Mouse (Mus musculus): ENCODE data around the gene Idnk. TPM values are rescaled to one million over a fixed set of nuclear protein-coding genes. Genes with fewer than 3 reads are reported as not detected.

Idnk gene
- polyA plus RNA-seq (2012; rRNA removed), result 36.8 and 45.0 TPM in 2 replicates

DNA sequence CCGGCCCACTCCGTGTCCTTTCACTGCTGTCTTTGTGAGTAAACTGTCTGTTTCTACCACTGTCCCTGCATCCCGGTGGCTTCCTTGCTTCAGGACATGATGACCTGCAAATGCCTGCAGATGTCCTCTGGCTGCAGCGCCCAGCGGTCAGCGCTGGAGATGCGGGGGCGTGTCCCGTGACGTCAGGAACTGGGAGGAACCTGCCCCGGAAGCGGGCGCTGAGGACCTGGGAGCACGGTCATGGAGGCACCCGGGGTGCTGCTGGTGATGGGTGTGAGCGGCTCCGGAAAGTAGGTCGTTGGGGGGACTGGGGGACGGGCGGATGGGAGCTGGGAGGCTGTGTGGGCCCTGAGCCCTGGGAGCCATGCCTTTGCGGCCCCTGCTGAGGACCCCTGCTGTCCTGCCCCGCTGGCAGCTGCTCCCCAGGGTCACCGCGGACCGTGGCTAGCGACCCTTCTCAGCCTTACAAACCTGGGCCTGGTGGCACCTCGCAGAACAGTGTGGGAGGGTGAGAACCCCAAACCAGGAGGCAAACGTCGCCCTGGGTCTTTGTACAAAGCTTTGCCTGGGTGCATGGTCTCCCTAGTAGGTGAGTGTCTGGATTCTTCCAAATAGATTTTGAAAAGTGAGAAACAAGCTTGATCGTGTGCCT lies at the start of gene Idnk:
Idnk (plus strand) TSS at position 203 of the 652 bp plus-strand sequence.
- under 1% methylated on average over 30 of the region's 30 CpGs for WGBS

DNA sequence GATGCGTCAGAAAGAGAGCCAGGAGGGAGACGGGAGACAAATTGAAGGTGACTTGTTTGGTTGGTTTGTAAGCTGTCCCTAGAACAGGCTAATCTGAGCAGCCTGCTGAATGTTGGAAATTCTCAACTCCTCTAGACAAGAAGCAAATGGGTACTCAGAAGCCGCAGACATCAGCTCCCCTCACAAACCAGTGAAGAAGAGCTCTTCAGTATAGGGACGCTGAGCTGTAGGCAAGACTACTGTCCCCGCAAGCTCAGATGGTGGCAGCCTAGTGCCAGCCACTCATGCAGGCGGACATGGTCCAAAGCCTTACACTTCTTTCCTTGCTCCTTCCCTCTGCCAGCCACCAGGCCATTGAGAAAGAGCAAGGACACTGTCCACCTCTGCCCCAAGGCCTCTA lies 46.1 kb upstream of the Idnk start:
- 96% methylated on average over 6 of the region's 6 CpGs for WGBS
- no peak for DNase-seq (ENCODE audit: low read depth, low spot score)

More for the DNA sequence above, at the start of gene Idnk:
- peak; percentile 55 for DNase-seq (ENCODE audit: low read depth, low spot score)

DNA sequence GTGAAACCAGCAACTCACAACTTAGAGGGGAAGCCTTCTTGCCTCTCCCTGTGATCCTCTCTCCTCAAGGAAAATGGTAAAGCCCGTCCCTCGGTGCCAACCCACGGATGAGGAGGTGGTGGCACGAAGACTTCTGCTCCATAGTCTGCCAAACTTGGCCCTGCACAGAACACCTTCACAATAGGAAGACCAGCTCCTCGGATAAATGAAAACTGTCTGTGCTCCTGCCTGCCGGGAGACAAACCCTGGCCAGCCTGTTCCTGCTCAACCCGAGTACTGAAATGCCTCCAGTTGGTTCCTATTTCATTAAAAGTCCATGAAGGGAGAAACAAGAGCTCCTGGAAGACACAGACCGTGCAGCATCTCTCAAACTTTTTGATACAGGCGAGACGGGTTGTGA lies 45.3 kb upstream of the Idnk start:
- no peak for DNase-seq (ENCODE audit: low read depth, low spot score)
- WGBS, result 57% methylated on average over 10 of the region's 10 CpGs

DNA sequence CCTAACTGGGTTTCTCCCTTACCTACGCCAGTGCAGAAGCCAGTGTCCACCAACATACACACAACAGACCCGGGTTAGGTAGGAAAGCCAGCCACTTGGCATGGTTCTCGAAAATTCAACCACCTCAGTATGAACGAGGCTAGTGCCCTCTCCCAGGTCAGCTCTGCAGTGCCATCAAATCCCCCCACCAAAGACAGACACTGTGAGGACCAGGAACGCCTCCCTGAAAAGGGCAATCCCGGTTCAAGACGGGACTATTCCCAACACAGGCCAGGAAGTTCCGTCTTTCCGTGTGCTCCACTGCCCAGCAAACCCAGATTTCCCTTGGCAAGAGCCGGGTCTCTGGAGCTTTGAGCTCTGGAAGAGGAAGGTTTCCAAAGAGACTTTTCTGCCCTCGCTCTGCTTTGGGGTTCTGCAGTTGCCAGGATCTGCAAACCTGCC lies 44.8 kb upstream of the Idnk start:
- WGBS, result 8% methylated on average over 11 of the region's 11 CpGs
- DNase-seq (ENCODE audit: low read depth, low spot score), result no peak

DNA sequence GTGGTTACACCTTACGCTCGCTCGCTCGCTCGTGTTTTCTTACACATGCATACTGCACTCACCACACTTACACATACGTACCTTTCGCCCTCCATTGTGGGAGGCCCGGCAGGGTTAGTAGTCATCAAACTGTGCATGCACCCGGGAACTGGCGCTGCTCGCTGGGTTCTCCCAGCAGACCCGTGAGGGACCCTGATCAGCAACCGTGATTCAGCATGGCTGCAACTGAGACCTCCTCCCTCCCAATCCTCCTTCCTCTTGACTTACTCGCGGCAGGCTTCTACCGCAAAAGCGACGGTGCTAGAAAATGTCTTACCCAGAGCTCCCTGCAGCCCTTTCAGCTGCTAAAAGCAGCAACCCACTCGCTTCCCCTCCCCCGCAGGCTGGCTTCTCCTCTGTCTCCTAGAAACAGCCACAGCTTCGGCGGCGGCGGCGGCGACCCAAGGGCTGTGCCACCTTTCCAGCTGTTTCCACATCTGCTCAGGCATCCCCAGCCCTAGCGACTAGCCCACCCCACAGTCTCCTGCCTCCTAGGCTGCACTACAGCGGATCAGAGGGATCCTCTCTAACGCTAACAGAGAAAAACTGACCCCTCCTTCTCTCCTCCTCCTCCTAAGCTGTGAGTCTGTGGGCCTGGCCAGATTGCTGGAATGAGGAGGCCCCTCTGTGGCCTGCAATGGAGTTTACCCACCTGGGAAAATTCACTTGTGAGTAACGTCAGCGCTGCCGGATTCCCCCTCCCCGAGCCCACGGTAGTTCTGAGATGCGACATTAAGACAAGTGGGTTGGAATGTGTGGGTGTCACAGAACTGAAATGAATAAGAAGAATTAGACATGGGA lies 44.2 kb upstream of the Idnk start, which contains the start of gene Klhl3:
Klhl3 (minus strand) TSS at position 532 of the 840 bp plus-strand sequence.
- 5% methylated on average over 35 of the region's 35 CpGs for WGBS
- DNase-seq (ENCODE audit: low read depth, low spot score), result no peak

DNA sequence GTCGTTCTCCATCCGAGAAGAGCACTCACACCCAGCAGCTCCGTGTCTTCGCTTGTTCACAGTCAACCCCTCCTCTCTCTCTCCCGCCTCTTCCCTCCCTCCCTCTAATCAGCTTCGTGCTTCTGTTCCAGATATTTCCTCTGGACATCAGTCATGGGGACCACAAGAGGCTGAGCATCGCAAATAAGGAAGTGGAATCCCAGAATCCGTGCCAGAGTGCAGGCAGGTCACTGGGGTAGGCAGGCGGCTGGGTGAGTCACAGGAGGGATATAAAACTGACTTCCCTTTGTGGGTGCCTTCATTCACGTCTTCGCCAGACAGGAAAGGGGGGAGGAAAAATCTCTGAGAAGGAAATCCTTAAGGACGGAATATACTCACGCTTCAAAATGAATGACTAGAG lies 42.2 kb upstream of the Idnk start:
- 4% methylated on average over 13 of the region's 13 CpGs for WGBS
- no peak for DNase-seq (ENCODE audit: low read depth, low spot score)

DNA sequence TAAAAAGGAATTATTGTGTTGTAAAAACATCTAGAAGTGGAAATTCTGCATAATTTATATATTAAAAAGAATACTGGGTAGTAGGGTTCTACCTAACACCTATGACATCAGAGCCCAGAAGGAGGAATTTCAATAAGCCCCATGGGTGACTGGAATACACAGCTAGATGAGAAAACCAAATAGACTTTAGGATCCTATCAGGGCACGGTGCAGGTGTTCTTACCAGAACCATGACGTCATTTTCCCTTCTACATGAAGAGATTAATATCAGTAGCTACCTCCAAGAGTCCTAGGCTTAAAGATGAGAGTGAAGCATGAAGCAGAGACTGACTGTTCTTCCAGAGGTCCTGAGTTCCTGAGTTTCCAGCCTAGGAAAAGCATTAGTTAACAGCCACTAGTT lies 40.6 kb upstream of the Idnk start:
- 79% methylated on average over 2 of the region's 2 CpGs for WGBS
- DNase-seq (ENCODE audit: low read depth, low spot score), result no peak

DNA sequence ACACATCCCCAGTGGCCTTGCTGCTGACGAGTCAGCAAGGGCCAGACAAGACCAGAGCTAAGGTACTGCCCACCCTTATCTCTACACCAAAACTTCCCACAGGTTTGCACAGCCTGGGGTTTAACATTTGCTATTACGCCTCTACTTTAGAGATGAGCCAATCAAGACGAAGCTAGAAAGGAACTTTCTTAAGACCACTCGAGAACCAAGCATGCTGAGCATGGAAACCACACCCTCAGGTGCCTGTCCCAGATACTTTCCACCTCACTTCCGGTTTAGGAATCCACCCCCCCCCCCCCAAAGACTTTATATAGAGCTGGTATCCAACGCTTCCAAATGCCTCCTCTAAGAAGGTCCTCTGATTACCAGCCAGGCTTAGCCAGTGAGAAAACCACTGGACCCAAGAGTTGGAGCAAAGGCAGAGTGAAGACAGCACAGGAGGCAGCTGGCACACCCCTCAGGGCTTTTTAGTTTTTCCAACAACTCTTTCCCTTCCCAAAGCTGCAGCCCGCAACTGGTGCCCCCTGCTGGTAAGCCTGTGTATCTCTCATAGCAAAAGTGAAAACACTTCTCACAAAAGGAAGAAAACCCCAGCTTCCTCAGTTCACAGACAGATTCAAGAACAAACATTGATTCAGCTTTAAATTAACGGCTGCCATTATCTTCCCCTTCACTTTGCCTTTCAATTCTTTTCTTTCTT lies 40.0 kb upstream of the Idnk start:
- WGBS, result 53% methylated on average over 8 of the region's 8 CpGs
- DNase-seq (ENCODE audit: low read depth, low spot score), result no peak

DNA sequence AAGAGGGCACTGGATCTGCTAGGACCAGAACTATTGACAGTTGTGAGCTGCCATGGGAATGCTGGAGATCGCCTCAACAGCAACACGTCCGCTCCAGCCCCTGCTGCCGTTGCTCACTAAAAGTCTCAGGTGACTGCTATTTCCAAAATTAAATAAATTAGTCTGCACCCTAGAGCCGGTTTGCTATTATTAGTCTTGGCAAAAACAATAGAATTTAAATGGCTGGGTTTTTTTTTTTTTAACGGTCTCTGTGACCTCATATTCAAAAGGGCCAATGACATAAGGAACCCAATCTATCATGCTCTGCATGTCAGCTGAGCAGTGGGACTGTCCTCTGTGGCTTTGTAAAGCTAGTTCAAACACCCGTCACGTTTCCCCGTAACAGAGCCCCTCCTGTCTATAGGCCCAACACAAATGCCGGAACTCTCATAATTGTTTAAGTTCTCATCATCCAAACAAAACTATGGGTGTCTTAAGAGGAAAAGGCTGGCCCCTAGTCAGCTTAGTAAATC lies 34.6 kb upstream of the Idnk start:
- no peak for DNase-seq (ENCODE audit: low read depth, low spot score)
- WGBS, result 54% methylated on average over 10 of the region's 10 CpGs

DNA sequence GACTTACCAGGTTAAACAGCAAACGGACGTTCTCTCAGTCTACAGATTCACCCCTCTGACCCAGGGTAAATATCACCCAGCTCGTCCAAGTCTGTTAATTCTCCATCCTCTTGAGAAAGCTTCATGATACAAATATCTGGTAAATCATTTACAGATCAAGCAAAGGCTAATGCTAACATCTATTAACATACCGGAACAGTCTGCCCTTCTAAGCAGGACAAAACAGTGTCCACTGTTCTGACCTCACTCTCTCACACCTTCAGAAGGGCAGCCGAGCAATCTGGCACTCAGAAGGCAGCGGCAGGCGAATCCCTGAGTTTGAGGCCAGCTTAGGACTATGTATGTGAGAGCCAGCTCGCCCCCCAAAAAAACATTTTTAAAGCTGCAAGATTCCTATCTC lies 34.1 kb upstream of the Idnk start:
- DNase-seq (ENCODE audit: low read depth, low spot score), result no peak
- 39% methylated on average over 8 of the region's 8 CpGs for WGBS

DNA sequence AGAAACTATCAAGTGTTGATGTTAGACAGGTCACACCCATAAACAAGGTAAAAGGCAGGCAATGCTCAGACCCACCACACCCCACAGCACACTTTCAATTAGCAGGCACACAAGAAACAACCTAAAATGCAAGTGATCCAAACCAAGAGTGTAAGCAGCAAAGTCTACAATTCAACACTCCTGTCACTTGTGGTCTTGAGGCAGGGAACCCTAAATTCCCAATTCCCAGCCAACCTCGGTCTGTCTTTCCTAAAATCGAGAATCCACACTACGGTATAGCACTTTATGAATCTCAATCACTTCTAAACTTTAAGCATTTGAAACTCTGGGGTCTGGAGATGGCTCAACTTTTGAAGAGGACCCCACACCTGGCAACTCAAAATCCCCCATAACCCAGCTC lies 33.2 kb upstream of the Idnk start:
- no peak for DNase-seq (ENCODE audit: low read depth, low spot score)
- WGBS, result 79% methylated on average over 3 of the region's 3 CpGs

DNA sequence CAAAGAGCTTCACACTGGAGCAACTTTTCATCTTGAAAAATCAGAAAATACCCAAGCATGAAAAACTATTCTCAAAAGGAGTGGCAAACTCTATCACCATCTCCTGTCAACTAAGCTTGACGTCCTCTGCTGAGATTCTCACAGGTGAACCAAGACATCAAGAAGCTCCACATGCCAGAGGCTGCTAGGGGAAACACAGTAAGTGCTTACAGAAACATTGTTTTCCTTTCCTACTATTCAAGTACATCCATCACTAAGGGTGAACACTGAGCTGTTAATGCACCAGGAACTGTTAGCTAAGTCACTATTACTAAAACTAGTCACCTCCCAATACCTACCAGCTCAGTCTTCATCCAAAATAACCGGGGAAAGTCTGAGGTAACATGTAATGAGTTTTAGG lies 32.5 kb upstream of the Idnk start:
- 46% methylated on average over 2 of the region's 2 CpGs for WGBS
- no peak for DNase-seq (ENCODE audit: low read depth, low spot score)

DNA sequence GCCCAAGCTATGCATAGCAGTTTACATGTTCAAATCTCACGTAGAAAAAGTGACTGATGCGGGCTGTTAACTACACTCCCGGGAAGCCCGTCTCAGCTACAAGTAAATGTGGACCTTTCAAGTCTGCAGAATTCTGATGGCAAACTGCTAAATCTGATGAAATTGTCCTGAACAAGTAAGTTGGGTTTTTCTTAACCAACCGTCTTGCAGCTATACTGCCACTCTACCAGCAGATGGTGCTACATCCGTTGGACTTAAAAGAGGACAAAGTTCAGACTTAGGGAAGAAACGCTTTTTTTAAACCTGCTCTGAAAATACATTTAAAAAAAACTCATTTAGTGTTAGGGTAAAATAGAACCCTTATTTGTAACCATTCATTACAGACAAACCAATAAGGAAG lies 31.3 kb upstream of the Idnk start:
- 6% methylated on average over 7 of the region's 7 CpGs for WGBS

DNA sequence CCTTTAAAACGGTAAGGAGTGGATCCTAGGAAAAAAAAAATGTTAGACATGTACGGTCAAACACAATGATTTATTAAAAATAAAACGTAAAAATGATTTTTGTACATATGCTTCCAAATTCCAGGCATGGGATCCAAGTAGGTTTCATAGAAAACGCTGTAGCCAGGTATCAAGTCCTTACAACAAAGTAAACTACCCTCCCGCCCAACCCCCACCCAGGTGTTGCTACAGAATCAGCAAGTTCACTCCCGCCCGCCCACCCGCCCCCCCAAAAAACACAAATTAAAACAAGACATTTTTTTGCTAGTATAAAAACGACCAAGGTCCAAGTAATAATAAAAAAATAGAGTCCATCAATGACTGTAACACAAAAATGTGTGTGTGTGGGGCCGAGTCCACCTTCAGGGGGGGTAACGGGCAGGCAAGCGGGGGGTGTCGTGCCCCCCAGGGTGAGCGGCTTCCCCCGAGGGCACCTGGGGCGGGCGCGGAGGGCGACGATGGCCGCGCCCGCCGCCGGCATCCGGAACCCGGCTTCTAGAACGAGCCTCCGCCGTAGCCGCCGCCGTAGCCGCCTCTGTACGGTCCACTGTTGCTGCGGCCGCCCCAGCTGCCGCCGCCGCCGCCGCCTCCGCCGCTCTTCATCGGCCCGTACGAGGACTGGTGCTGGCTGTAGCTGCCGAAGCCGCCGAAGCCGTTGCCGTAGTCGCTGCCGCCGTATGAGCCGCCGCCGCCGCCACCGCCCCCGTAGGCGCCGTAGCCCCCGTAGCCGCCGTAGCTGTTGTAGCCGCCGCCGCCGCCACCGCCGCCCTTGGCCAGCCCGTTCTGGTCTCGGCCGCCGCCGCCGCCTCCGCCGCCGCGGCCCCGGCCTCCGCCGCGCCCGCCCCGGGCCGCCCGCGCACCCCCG lies 30.3 kb upstream of the Idnk start:
- no peak for DNase-seq (ENCODE audit: low read depth, low spot score)
- 1% methylated on average over 74 of the region's 92 CpGs for WGBS

More for the DNA sequence above, 31.3 kb upstream of the Idnk start:
- DNase-seq (ENCODE audit: low read depth, low spot score), result no peak

DNA sequence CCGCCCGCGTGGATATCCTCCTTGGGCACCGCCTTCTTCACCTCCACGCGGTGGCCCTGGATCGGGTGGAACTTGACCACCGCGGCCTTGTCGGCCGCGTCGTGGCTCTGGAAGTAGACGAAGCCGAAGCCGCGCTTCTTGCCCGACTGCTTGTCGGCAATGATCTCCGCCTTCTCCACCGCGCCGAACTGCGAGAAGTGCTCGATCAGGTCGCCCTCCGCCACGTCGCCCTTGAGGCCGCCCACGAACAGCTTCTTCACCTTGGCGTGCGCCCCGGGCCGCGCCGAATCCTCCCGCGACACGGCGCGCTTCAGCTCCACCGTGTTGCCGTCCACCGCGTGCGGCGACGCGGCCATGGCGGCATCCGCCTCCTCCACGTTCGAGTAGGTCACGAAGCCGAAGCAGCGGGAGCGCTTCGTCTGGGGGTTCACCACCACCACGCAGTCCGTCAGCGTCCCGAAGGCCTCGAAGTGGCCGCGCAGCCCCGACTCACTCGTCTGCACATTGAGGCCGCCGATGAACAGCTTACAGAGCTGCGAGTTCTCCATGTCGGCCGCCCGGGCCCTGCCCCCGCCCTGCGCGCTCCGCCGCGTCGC lies 29.6 kb upstream of the Idnk start:
- under 1% methylated on average over 81 of the region's 81 CpGs for whole genome bisulfite sequencing
- no peak for DNase-seq (ENCODE audit: low read depth, low spot score)

DNA sequence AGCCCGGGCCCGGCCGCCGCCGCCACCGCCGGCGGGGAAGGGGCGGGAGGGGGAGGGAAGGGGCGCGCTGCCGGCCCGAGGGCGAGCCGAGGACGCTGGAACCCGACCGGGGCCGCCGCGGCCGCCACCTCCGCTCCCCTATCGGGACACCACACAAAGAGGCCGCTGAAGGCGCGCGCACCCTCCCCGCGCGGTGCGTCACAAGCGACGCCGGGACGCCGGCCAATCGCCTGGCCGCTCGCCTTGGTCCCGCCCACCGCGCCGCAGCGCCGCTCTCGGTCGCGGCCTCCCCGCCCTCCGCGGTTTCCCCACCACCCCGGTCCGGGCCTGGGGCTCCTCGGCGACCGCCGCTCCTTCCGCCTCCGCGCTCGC lies 29.1 kb upstream of the Idnk start, which contains the start of gene Hnrnpa0:
Hnrnpa0 (minus strand) TSS at position 161 of the 372 bp plus-strand sequence.
- 1% methylated on average over 54 of the region's 62 CpGs for WGBS
- DNase-seq (ENCODE audit: low read depth, low spot score), result no peak

DNA sequence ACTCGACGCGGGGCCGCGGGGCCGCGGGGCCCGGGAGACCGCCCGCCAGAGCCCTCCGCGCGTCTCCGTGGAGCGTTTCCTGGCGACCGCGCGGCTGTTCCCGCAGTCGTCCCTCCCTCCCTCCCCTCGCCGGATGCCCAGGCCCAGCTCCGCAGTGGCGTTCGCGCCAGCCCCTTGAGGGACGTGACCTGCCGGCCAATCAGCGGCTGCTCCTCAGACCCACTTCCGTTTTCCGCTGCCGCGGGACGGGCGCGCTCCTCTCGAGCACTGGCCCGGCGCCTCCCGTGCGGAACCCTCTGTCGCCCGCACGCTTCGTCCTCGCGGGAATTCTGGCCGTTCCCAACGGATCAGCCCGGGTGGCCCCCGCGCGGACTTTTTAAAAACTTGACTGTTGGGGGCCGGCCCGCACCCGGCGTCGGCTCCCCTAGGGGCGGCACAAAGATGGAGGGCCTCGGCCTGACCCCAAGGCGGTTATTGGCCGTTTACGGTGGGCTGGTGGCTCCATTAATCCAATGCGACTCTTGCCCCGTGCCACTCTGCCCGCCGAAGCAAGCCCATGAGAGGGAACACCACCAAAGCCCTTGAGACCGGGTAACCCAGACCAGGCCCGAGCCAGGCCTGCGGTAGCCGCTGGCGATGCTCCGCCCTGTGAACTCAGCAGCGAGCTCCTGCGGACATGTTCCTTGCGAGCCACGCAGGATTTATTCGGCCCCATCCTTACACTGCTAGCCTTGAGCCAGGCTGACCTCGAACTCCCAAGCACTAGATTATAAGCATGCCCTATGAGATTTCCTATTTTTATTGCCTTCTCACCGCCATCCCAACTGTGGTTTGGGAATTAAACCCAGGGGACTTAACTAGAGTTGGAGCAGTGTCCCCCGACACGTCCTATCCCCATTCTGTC lies 28.4 kb upstream of the Idnk start:
- peak; percentile 75 for DNase-seq (ENCODE audit: low read depth, low spot score)
- WGBS, result under 1% methylated on average over 83 of the region's 83 CpGs
